Mouse (Mus musculus) intestine, embryonic 16.5 days (tissue): ENCODE measurements around the gene Zfp541. TPM values are rescaled to one million over a fixed set of nuclear protein-coding genes. Genes with fewer than 3 reads are reported as not detected.

Experiments
- ATAC-seq: fragments of 200-750 bp; cut with Nextera tagmentation; 2 replicates; pipeline ENCODE4 v1.8.0; 2017; ENCODE audit warnings: moderate TSS enrichment, moderate library complexity
- H3K27ac ChIP-seq: fragments of 300-500 bp; sonication (generic); 2 replicates; pipeline ENCODE4 v1.5.1; 2014; ENCODE audit warnings: mild to moderate bottlenecking, low read length
- H3K27me3 ChIP-seq: fragments of 300-500 bp; sonication (generic); replicated peaks from 2 replicates; pipeline ENCODE4 v1.6.1; 2014; ENCODE audit warnings: low read length, control low read depth, mixed read lengths; ENCODE audit not compliant: control insufficient read depth, insufficient read depth
- H3K36me3 ChIP-seq: fragments of 300-500 bp; sonication (generic); 2 replicates; pipeline ENCODE4 v1.6.1; 2014; ENCODE audit warnings: low read length, control low read depth; ENCODE audit not compliant: control insufficient read depth, insufficient read depth
- H3K4me1 ChIP-seq: fragments of 300-500 bp; sonication (generic); 2 replicates; pipeline ENCODE4 v1.6.1; 2014; ENCODE audit warnings: low read length, control low read depth, mixed read lengths; ENCODE audit not compliant: control insufficient read depth, insufficient read depth
- H3K4me2 ChIP-seq: fragments of 300-500 bp; sonication (generic); 2 replicates; pipeline ENCODE4 v1.6.1; 2014; ENCODE audit warnings: low read depth, low read length, control low read depth
- H3K4me3 ChIP-seq: fragments of 300-500 bp; sonication (generic); 2 replicates; pipeline ENCODE4 v1.5.1; 2014; ENCODE audit warnings: mild to moderate bottlenecking, low read length
- H3K9ac ChIP-seq: fragments of 300-500 bp; sonication (generic); 2 replicates; pipeline ENCODE4 v1.6.1; 2014; ENCODE audit warnings: low read depth, low read length
- H3K9me3 ChIP-seq: fragments of 300-500 bp; sonication (generic); 2 replicates; pipeline ENCODE4 v1.6.1; 2016; ENCODE audit warnings: low read length, control low read depth; ENCODE audit not compliant: control insufficient read depth
- WGBS: fragments of 180-500 bp; shearing (Covaris S2); extraction: QIAGEN DNeasy Blood & Tissue Kit; methylation state at CpG from one replicate; pipeline ENCODE4 v1.1.7; 2014; 5-methylcytosine and 5-hydroxymethylcytosine counted together
- polyA plus RNA-seq: library from polyadenylated mRNA; unstranded; fragments of >200 nt; fragmentation: Nextera tagmentation; extraction: Ambion mirVana; gene quantifications from 2 replicates; pipeline ENCODE4 v1.2.1, GENCODE M21; 2015

The Zfp541 gene
- polyA plus RNA-seq, 1 experiment from 2014 or later, result 0.07 TPM

DNA sequence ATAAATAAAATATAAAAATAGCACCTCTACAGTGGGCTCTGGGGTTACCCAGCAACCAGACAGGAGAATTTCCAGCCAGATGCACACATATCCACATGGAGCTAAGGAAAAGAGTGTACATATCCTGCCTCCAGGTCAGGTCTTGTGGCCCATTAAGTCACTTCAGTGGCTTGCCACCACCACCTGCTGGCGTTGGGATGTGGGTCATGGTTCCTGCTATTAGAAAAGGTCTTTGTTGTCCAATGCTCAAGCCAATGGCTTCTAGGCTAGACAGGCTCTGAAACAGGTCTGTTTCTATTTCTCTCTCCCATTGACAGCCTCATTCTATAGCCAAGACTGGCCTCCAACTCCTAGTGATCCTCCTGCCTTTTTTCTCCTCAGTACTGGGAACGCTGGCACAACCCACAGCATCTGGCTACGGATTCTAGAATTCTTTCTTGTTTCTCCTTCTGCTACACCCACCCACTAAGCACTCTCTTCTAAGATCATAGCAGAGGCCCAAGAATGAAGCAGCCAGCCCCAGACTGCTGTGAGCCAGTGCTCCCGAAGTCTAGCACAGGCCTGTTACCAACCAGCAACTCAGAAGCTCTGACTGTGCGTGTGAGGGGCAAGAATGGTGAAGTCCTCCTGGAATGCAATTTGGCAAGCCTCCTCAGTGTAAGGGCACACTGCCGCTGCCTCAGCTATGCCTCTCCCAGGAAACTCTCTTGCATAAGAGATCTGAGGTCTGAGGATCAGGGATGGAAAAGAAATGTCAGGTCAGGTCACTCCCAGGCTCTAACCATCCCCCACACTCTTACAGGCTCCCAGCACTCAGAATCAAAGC lies 33.3 kb upstream of the Zfp541 start:
- Histone ChIP-seq H3K9me3 (no peaks in the 10 kb centered on the region), H3K4me3 (no peak overlapping the region), H3K27me3 (no peaks in the 10 kb centered on the region), H3K27ac (no peak overlapping the region), H3K4me2 (no peak overlapping the region), H3K4me1 (peaks cover 9% of the 10 kb centered on the region), H3K9ac (no peak overlapping the region), H3K36me3 (no peaks in the 10 kb centered on the region)
- WGBS, result 88% methylated on average over 6 of the region's 6 CpGs
- no peak for ATAC-seq

- Histone ChIP-seq H3K9me3 (no peaks in the 10 kb centered on the region), H3K4me2 (no peak overlapping the region), H3K9ac (no peak overlapping the region), H3K27ac (no peak overlapping the region), H3K4me1 (peaks cover 15% of the 10 kb centered on the region), H3K36me3 (no peaks in the 10 kb centered on the region), H3K27me3 (no peaks in the 10 kb centered on the region), H3K4me3 (no peak overlapping the region)
- WGBS, result 93% methylated on average over 4 of the region's 4 CpGs
- ATAC-seq, result no peak
Measured at GRCm38 (mm10) chr7:16031072-16031471, 30.5 kb upstream of the Zfp541 start.

- Histone ChIP-seq H3K36me3 (no peaks in the 10 kb centered on the region), H3K4me1 (peaks cover 15% of the 10 kb centered on the region), H3K4me2 (peak overlapping the region; percentile 20), H3K27ac (no peak overlapping the region), H3K27me3 (no peaks in the 10 kb centered on the region), H3K4me3 (no peak overlapping the region), H3K9me3 (no peaks in the 10 kb centered on the region), H3K9ac (no peak overlapping the region)
- WGBS, result 90% methylated on average over 1 of the region's 1 CpGs
- ATAC-seq, result peak; percentile 92
Measured at GRCm38 (mm10) chr7:16033059-16033458, 28.6 kb upstream of the Zfp541 start.

- WGBS, result 84% methylated on average over 8 of the region's 8 CpGs
- Histone ChIP-seq H3K36me3 (no peaks in the 10 kb centered on the region), H3K4me3 (no peak overlapping the region), H3K9ac (no peak overlapping the region), H3K4me1 (peaks cover 15% of the 10 kb centered on the region), H3K4me2 (peak overlapping the region; percentile 20), H3K9me3 (no peaks in the 10 kb centered on the region), H3K27me3 (no peaks in the 10 kb centered on the region), H3K27ac (no peak overlapping the region)
- peak; percentile 54 for ATAC-seq
Measured at GRCm38 (mm10) chr7:16033580-16034461, 27.8 kb upstream of the Zfp541 start.

DNA sequence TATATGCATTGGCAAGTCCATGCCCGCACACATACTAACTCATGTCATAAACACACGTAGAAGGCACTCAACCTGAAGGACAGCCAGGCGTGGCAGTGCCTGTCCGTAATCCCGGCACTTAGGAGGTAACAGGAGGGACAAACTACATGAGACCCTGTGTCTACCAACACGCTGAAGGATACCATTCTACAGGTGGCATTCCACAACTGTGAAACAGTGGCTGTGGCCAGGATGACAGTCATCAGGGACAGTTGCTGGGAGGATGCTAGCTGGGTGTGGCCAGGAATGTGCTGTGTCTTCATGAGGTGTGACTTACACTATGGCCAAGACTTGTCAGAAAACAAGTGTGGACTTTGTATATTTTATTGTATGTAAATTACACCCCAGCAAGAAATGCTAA lies 24.6 kb upstream of the Zfp541 start:
- Histone ChIP-seq H3K36me3 (no peaks in the 10 kb centered on the region), H3K9ac (no peak overlapping the region), H3K4me2 (no peak overlapping the region), H3K9me3 (no peaks in the 10 kb centered on the region), H3K4me3 (no peak overlapping the region), H3K27ac (no peak overlapping the region), H3K4me1 (peaks cover 15% of the 10 kb centered on the region), H3K27me3 (no peaks in the 10 kb centered on the region)
- WGBS, result 91% methylated on average over 6 of the region's 6 CpGs
- no peak for ATAC-seq

DNA sequence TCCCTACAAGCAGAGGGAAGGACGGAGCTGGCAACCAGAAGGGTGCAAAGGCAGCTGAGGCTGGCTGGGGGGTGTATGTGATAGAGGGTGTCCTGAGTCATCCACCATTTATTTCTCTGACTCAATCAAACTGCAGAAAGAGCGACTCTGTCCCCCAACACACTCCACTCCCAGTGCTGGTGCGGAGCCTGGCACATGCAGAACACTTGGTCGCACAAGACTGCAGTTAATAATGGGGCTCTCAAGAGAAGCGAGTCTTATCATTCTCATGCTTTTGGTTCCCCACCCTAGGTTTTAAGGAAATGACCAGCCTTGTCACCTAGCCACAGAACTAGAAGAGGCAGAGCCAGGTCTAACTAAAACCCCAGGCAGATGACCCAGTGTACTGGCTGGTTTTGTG lies 22.3 kb upstream of the Zfp541 start:
- peaks cover 11% of the 10 kb centered on the region for H3K4me1 ChIP-seq
- no peak for ATAC-seq
- H3K4me3 ChIP-seq, result no peak overlapping the region
- no peaks in the 10 kb centered on the region for H3K9me3 ChIP-seq
- no peak overlapping the region for H3K4me2 ChIP-seq
- no peaks in the 10 kb centered on the region for H3K27me3 ChIP-seq
- 92% methylated on average over 5 of the region's 5 CpGs for WGBS
- H3K9ac ChIP-seq, result no peak overlapping the region
- H3K27ac ChIP-seq, result no peak overlapping the region
- no peaks in the 10 kb centered on the region for H3K36me3 ChIP-seq

DNA sequence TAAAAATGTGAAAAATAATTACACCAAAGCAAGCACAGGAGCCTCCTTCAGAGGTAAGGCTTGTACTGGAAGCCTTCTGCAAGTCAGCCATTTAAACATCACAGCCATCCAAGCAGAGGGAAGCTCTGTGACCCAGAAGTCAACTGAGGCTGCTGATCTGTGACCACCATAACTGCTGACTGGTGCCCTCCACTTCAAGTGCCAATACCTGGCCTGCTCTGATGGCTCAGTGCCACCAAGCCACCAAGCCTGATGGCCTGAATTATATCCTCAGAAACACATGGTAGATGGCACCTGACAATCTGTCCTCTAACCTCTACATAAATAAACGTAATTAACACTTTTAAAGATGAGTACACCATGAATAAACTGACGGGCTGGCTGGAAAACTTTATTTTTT lies 20.4 kb upstream of the Zfp541 start:
- no peak overlapping the region for H3K27ac ChIP-seq
- 82% methylated on average over 2 of the region's 2 CpGs for WGBS
- H3K9ac ChIP-seq, result no peak overlapping the region
- H3K4me3 ChIP-seq, result no peak overlapping the region
- ATAC-seq, result no peak
- no peak overlapping the region for H3K4me2 ChIP-seq
- no peaks in the 10 kb centered on the region for H3K36me3 ChIP-seq
- H3K4me1 ChIP-seq, result peaks cover 30% of the 10 kb centered on the region
- no peaks in the 10 kb centered on the region for H3K27me3 ChIP-seq
- H3K9me3 ChIP-seq, result no peaks in the 10 kb centered on the region

GRCm38 (mm10) chr7:16042850-16043775 lies 18.5 kb upstream of the Zfp541 start:
- no peak for ATAC-seq
- Histone ChIP-seq H3K27me3 (no peaks in the 10 kb centered on the region), H3K36me3 (no peaks in the 10 kb centered on the region), H3K4me2 (no peak overlapping the region), H3K9me3 (no peaks in the 10 kb centered on the region), H3K27ac (no peak overlapping the region), H3K9ac (no peak overlapping the region; the same call in 1 of the 2 replicates), H3K4me1 (peaks cover 31% of the 10 kb centered on the region), H3K4me3 (no peak overlapping the region)
- WGBS, result 69% methylated on average over 10 of the region's 10 CpGs
